Mouse (Mus musculus) G1E (cell line): ENCODE results near the gene Irf7.

Experiments
- CTCF ChIP-seq: IDR thresholded peaks from 2 replicates; pipeline ENCODE4 v1.5.1; 2012; ENCODE audit warnings: low read depth, low read length, inconsistent platforms, mixed read lengths
- GATA1 ChIP-seq: IDR thresholded peaks from 2 replicates; pipeline ENCODE4 v1.6.1; 2012; ENCODE audit warnings: borderline replicate concordance, low read length, inconsistent platforms, mixed read lengths
- POLR2AphosphoS5 ChIP-seq: IDR thresholded peaks from 2 replicates; pipeline ENCODE4 v1.6.1; 2012; ENCODE audit warnings: low read depth, low read length, inconsistent platforms; ENCODE audit not compliant: insufficient replicate concordance
- TAL1 ChIP-seq: conservative IDR thresholded peaks from 2 replicates; pipeline ENCODE4 v1.6.1; 2012; ENCODE audit warnings: low read depth, low read length, inconsistent platforms, mixed read lengths

DNA sequence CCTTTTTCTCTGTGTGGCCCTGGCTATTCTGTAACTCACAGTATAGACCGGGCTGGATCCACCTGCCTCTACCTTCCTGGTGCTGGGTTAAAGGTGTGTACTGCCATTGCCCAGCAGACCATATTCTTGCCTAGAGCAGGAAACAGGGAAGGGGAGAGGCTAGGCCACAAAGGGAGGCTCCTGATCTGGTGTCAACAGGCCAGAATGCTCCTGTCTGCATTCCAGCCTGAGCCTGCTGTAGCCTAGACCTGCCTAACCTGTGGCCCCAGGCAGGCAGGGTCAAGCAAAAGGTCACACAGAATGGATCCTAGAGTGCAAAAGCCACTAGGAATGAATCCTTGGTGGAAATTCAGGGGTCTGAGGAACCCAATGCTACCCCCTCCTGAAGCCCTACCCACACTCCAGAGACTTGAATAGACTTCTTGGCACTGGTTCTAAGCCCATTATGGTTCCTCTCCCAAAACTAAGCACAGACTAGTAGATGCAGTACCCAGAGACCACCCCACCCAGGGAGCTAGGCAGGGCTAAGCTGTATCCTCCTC lies 46.7 kb downstream of the Irf7 start:
- TF ChIP-seq CTCF (no peak), GATA1 (no peak), TAL1 (no peak), POLR2AphosphoS5 (no peak)
